Mouse (Mus musculus) liver, postnatal 0 days (tissue): ENCODE measurements around the gene Pappa2.

Experiments used
- CTCF ChIP-seq: sonication (generic); IDR thresholded peaks from 2 replicates; pipeline ENCODE4 v1.5.1; 2016; ENCODE audit warnings: antibody characterized with exemption, low read depth
- EP300 ChIP-seq: IDR thresholded peaks from 2 replicates; pipeline ENCODE4 v1.6.1; 2016; ENCODE audit warnings: antibody characterized with exemption, low read depth, mild to moderate bottlenecking

- TF ChIP-seq CTCF (peak; percentile 63), EP300 (no peak)
These were observed 266.8 kb downstream of the Pappa2 start for GRCm38 (mm10) chr1:158713301-158714095.
